Mouse (Mus musculus) kidney, adult 9 months (tissue): ENCODE data around the gene Pkd1l3.

Source experiments
- DNase-seq: peaks from one replicate; pipeline ENCODE4 v3.0.0; 2022

Gene Pkd1l3

DNA sequence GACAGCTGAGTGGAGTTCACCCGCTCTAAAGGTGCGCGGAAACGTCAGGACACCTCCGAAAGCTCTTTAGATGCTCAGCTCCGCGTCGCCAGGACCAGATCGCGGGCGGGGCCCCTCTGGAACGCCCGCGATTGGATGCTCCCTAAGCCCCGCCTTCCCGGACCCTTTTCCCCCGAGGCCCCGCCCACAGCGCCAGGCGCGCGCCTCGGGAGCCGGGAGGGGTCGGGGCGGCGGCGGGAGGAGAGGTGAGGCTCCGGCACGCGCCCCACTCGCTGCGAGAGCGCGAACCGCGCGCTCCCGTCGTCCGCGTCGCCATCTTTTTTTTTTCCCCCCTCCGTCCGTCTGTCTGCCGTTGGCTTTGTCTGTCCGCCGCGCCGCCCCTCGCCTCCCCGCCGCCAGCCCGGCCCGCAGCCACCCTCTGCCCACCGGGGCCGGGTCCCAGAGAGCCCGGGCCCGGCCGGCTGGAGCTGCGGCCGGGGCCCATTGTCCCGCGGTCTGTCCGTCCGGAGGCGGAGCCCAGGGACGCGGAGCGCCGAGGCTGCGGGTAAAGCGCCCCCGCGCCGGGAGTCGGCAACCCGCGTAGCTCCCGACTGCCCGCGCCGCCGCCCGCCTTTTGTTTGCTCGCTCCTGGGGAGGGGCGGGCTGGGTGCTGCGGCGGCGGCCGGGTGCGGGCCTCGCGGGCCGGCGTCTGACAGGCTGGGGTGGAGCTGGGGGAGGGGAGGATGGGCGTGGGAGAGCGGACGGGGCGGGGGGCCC lies 91.2 kb downstream of the Pkd1l3 start, which contains the start of gene Zfp821:
TSS of gene Zfp821 (plus strand) at position 227 of the 756 bp plus-strand sequence.
- DNase-seq: peak; percentile 93

- DNase-seq: no peak
Observed at GRCm38 (mm10) chr8:109706076-109706873, 92.0 kb downstream of the Pkd1l3 start.

DNA sequence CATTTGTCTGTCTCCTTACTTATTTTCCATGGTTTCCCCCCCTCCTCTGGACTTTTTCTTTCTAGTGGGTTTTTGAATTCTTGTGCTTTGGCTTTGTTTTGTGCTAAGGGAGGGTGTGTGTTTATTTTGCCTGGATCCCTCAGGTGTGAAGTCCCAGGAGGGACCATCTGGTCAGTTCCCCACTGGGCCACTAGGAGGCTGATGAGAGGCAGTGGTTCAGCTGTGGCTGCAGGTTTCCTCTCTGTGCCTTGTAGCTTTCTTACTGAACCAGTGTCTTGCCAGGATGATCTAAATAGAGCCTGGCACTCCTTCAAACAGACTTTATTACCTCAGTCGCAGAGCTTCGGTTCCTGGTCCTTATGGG lies 92.5 kb downstream of the Pkd1l3 start:
- peak; percentile 90 for DNase-seq

GRCm38 (mm10) chr8:109707921-109708320 lies 93.6 kb downstream of the Pkd1l3 start:
- DNase-seq: no peak

GRCm38 (mm10) chr8:109712521-109712920 lies 98.2 kb downstream of the Pkd1l3 start:
- DNase-seq: no peak

DNA sequence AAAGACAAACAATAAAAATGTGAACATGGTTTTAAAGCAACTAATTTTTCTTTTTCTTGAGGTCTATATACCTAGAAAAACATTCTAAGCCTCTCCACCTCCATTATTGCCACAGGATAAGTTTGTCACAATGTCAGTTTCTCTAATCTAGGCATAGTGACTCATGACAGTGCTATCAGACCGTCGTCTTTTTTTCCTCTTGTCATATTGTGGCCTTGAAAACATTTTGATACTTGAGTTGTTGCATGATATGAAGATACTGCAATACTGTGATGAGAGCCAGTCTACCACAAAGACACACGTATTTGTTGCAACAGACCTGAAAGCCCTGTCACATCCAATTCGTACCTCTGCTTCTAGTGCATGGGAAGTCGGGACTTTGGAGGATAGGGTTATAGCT lies 100.6 kb downstream of the Pkd1l3 start:
- DNase-seq: no peak
